Mouse (Mus musculus) spleen, adult 2 months (tissue): ENCODE measurements around the gene Miox.

Experiments
- CTCF ChIP-seq: fragments of 200-500 bp; IDR thresholded peaks from 2 replicates; pipeline ENCODE4 v1.5.1; 2011; ENCODE audit warnings: mild to moderate bottlenecking, inconsistent platforms; ENCODE audit not compliant: insufficient read depth, insufficient read length, insufficient replicate concordance; ENCODE audit errors: extremely low read depth
- POLR2A ChIP-seq: fragments of 200-500 bp; IDR thresholded peaks from 2 replicates; pipeline ENCODE4 v1.6.1; 2011; ENCODE audit warnings: low read depth, low read length, inconsistent platforms

DNA sequence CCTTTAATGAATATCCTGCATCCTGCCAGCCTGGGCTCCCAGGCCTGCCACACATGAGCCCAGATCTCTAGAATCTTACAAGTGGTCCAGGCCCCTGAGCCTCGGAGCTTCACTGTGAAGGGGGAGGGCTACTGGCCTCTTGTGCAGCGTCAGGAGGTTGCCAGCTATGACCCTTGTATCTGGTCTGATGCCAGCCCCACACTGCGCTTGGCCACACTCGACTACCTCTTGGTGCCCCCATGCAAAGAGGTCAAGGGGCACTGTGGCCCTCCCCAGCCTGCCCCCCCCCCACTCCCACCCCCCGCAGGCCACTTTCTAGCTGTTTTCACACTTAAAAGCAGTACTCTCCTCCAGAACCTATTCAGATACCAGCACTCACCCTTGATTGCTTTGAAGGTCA lies 7.8 kb upstream of the Miox start:
- TF ChIP-seq CTCF (no peak), POLR2A (no peak)
